Mouse (Mus musculus): ENCODE measurements around the gene Ap2a1. TPM values are rescaled to one million over a fixed set of nuclear protein-coding genes. Genes with fewer than 3 reads are reported as not detected.

Gene Ap2a1
- polyA plus RNA-seq, 1 experiment from 2014 or later, result 85.8 TPM

DNA sequence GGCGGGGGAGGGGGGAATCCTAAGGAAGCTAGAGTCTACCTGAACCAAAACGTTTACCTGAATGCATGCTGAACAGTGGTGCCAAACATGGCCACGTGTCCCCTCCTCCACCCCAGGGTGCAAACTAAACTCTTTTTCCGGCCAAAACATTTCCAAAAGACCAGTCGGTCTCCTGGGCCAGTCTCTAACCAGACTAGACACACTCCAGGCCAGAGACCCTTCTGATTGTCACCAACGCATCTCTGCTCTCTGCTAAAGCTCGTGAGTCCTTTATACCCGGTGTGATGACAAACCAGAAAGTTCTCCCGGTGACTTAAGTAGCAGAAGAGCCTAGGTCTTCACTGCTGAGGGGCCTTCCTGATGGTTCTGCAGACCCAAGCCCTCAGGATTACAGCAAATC, 61.5 kb downstream of the Ap2a1 start:
- Histone ChIP-seq H3K27me3 (no peaks in the 10 kb centered on the region), H3K9ac (peak overlapping the region; percentile 98), H3K4me1 (peaks cover 51% of the 10 kb centered on the region), H3K4me3 (replicated peaks) (peak overlapping the region; percentile 76), H3K9me3 (no peaks in the 10 kb centered on the region), H3K36me3 (replicated peaks) (peaks cover 46% of the 10 kb centered on the region), H3K4me2 (peak overlapping the region; percentile 96), H3K27ac (peak overlapping the region; percentile 100; the same call in 1 of the 2 replicates)
- 61% methylated on average over 9 of the region's 9 CpGs for WGBS
- ATAC-seq (ENCODE audit: low FRiP score), result no peak

GRCm38 (mm10) chr7:44867010-44867702, 62.1 kb downstream of the Ap2a1 start:
- Histone ChIP-seq H3K27ac (0 out of 2 replicates have a peak overlapping the region, but pooled peaks have one; percentile 70), H3K4me1 (peaks cover 49% of the 10 kb centered on the region), H3K36me3 (replicated peaks) (peaks cover 52% of the 10 kb centered on the region), H3K4me3 (replicated peaks) (peak overlapping the region; percentile 76), H3K9me3 (no peaks in the 10 kb centered on the region), H3K9ac (peak overlapping the region; percentile 98), H3K27me3 (no peaks in the 10 kb centered on the region), H3K4me2 (peak overlapping the region; percentile 96)
- no peak for ATAC-seq (ENCODE audit: low FRiP score)
- 83% methylated on average over 19 of the region's 19 CpGs for whole genome bisulfite sequencing

GRCm38 (mm10) chr7:44866276-44867009, 62.9 kb downstream of the Ap2a1 start:
- no peaks in the 10 kb centered on the region for H3K9me3 ChIP-seq
- WGBS, result 68% methylated on average over 15 of the region's 15 CpGs
- no peak for ATAC-seq (ENCODE audit: low FRiP score)
- peaks cover 49% of the 10 kb centered on the region for H3K4me1 ChIP-seq
- H3K9ac ChIP-seq, result peak overlapping the region; percentile 98
- H3K27ac ChIP-seq, result peak overlapping the region; percentile 70
- H3K36me3 ChIP-seq (replicated peaks), result peaks cover 57% of the 10 kb centered on the region
- peak overlapping the region; percentile 76 for H3K4me3 ChIP-seq (replicated peaks)
- H3K4me2 ChIP-seq, result peak overlapping the region; percentile 96
- H3K27me3 ChIP-seq, result no peaks in the 10 kb centered on the region

GRCm38 (mm10) chr7:44864595-44865542, 64.4 kb downstream of the Ap2a1 start:
- Histone ChIP-seq H3K4me1 (peaks cover 51% of the 10 kb centered on the region), H3K27me3 (no peaks in the 10 kb centered on the region), H3K4me2 (no peak overlapping the region), H3K27ac (no peak overlapping the region), H3K9me3 (no peaks in the 10 kb centered on the region), H3K36me3 (replicated peaks) (peaks cover 60% of the 10 kb centered on the region), H3K4me3 (replicated peaks) (no peak overlapping the region; the same call in 1 of the 2 replicates), H3K9ac (no peak overlapping the region)
- WGBS, result 88% methylated on average over 24 of the region's 24 CpGs
- ATAC-seq (ENCODE audit: low FRiP score), result no peak

GRCm38 (mm10) chr7:44863982-44864494, 65.3 kb downstream of the Ap2a1 start:
- Histone ChIP-seq H3K36me3 (replicated peaks) (peaks cover 60% of the 10 kb centered on the region), H3K9ac (no peak overlapping the region), H3K27me3 (no peaks in the 10 kb centered on the region), H3K9me3 (no peaks in the 10 kb centered on the region), H3K27ac (no peak overlapping the region), H3K4me1 (peaks cover 53% of the 10 kb centered on the region), H3K4me2 (no peak overlapping the region), H3K4me3 (replicated peaks) (no peak overlapping the region)
- ATAC-seq (ENCODE audit: low FRiP score), result no peak
- WGBS, result 87% methylated on average over 11 of the region's 11 CpGs

DNA sequence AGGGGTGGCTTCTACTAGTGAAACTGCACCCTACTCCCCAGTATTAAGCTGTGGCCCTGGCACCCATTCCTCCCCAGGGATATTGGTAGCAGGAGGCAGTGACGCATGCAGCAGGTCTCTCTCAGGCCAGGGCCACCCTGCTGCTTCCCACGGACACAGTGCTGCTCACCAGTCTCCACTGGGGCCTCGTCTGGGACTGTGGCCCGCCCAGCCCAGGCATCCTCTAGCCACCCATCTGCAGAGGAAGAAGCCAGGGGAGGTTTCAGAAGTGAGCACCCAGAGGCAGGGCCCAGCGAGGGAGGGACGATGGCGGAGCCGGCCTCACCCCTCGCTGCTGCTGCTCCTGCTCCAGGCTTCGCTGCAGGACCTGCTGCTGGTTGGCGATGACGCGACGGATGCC, 66.1 kb downstream of the Ap2a1 start:
- no peak overlapping the region for H3K4me2 ChIP-seq
- H3K27ac ChIP-seq, result no peak overlapping the region
- no peaks in the 10 kb centered on the region for H3K27me3 ChIP-seq
- peaks cover 55% of the 10 kb centered on the region for H3K4me1 ChIP-seq
- no peaks in the 10 kb centered on the region for H3K9me3 ChIP-seq
- H3K4me3 ChIP-seq (replicated peaks), result no peak overlapping the region
- ATAC-seq (ENCODE audit: low FRiP score), result no peak
- 88% methylated on average over 14 of the region's 14 CpGs for WGBS
- H3K36me3 ChIP-seq (replicated peaks), result peaks cover 60% of the 10 kb centered on the region
- H3K9ac ChIP-seq, result no peak overlapping the region

DNA sequence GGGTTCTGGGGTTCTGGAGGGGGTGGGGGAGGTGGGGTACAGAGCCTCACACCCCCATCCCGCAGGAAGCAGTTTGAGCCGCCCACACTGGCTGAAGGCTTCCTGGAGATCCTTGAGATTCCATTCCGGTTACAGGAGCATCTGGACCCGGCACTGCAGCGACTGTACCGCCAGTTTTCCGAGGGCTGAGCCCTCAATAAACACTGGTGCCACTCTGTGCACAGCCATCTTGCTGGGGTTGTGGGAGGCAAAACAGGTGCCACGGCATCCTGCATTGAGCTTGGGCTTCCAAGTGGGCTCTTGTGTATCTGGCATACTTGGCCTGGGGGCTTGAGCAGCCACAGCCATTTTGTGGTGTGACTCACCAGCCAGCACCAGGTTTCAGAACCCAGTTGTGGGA, 66.9 kb downstream of the Ap2a1 start:
- no peak overlapping the region for H3K4me2 ChIP-seq
- ATAC-seq (ENCODE audit: low FRiP score), result no peak
- no peaks in the 10 kb centered on the region for H3K27me3 ChIP-seq
- H3K9me3 ChIP-seq, result no peaks in the 10 kb centered on the region
- no peak overlapping the region for H3K9ac ChIP-seq
- 88% methylated on average over 8 of the region's 8 CpGs for WGBS
- peaks cover 60% of the 10 kb centered on the region for H3K36me3 ChIP-seq (replicated peaks)
- no peak overlapping the region for H3K4me3 ChIP-seq (replicated peaks)
- no peak overlapping the region for H3K27ac ChIP-seq
- H3K4me1 ChIP-seq, result peaks cover 55% of the 10 kb centered on the region

GRCm38 (mm10) chr7:44861429-44861816, 67.9 kb downstream of the Ap2a1 start:
- ATAC-seq (ENCODE audit: low FRiP score), result no peak
- H3K27me3 ChIP-seq, result no peaks in the 10 kb centered on the region
- H3K4me2 ChIP-seq, result no peak overlapping the region
- no peaks in the 10 kb centered on the region for H3K9me3 ChIP-seq
- 82% methylated on average over 14 of the region's 14 CpGs for WGBS
- H3K36me3 ChIP-seq (replicated peaks), result peaks cover 51% of the 10 kb centered on the region
- no peak overlapping the region for H3K9ac ChIP-seq
- H3K4me1 ChIP-seq, result peaks cover 48% of the 10 kb centered on the region
- peak overlapping the region; percentile 48 for H3K27ac ChIP-seq
- H3K4me3 ChIP-seq (replicated peaks), result no peak overlapping the region

DNA sequence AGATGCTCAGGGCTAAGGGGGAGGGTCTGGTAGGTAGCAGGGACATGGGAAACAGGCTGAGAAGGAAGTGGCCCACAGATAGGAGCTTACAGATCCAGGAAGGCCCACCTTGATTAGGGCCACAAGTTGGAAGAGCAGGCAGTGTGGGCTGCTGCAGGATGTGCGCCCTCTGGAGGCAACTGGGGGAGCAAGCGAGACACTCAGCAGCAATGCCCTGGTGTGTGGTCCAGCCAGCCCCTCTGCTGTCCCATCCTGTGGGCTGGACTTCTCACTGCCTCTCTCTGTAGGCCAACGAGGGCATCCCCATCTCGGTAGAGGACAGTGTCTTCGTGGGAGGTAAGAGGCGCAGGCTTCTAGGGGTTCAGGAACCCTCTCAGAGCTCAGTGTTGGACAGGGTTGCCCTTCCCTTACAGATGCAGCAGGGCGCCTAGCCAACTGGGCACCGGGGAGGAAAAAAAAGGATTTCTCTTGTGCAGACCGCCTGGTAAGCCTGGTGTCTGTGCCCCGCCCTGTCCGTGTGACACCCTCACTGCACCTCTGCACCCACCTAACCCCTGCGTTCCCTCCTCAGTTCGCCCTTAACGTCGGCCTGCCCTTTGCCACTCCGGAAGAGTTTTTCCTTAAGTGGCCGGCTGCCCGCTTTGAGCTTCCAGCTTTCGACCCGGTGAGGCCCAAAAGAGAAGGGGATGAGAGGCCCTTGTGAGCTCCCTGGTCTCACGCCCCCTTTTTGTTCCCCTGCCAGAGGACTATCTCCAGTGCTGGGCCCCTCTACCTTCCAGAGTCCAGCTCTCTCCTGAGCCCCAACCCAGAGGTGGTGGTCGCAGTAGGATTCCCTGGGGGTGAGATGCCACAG, 68.5 kb downstream of the Ap2a1 start:
- H3K27me3 ChIP-seq, result no peaks in the 10 kb centered on the region
- no peak overlapping the region for H3K9ac ChIP-seq
- H3K9me3 ChIP-seq, result no peaks in the 10 kb centered on the region
- peak; percentile 45 for ATAC-seq (ENCODE audit: low FRiP score)
- peaks cover 47% of the 10 kb centered on the region for H3K4me1 ChIP-seq
- peak overlapping the region; percentile 48 for H3K27ac ChIP-seq
- WGBS, result 58% methylated on average over 22 of the region's 22 CpGs
- H3K4me2 ChIP-seq, result no peak overlapping the region
- no peak overlapping the region for H3K4me3 ChIP-seq (replicated peaks)
- peaks cover 46% of the 10 kb centered on the region for H3K36me3 ChIP-seq (replicated peaks)

GRCm38 (mm10) chr7:44859896-44860295, 69.4 kb downstream of the Ap2a1 start:
- Histone ChIP-seq H3K27me3 (no peaks in the 10 kb centered on the region), H3K4me2 (no peak overlapping the region), H3K4me1 (peaks cover 49% of the 10 kb centered on the region), H3K9me3 (no peaks in the 10 kb centered on the region), H3K36me3 (replicated peaks) (peaks cover 38% of the 10 kb centered on the region), H3K4me3 (replicated peaks) (no peak overlapping the region), H3K9ac (no peak overlapping the region), H3K27ac (no peak overlapping the region)
- 91% methylated on average over 11 of the region's 11 CpGs for WGBS
- ATAC-seq (ENCODE audit: low FRiP score), result no peak

DNA sequence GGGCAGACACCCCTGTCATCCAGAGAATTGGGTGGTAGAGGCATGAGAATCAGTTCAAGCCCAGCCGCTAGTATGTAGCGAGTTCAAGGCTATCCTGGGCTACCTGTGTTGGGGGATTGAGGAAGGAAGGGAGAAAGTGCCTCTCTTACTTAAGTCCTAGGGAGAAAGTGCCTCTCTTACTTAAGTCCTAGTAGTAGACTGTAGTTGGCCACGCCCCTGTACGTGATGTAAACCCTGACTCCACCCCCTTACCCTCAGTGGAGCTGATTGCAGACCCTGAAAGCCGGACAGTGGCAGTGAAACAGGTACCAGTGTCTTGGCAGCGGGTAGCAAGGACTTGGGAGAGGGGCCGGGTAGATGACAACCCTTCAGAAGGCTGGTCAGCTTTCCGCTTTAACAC, 71.4 kb downstream of the Ap2a1 start:
- Histone ChIP-seq H3K9ac (peak overlapping the region; percentile 84), H3K4me3 (replicated peaks) (peak overlapping the region; percentile 73), H3K9me3 (no peaks in the 10 kb centered on the region), H3K27ac (no peak overlapping the region), H3K27me3 (no peaks in the 10 kb centered on the region), H3K4me1 (peaks cover 60% of the 10 kb centered on the region), H3K36me3 (replicated peaks) (peaks cover 19% of the 10 kb centered on the region), H3K4me2 (peak overlapping the region; percentile 93)
- no peak for ATAC-seq (ENCODE audit: low FRiP score)
- WGBS, result 26% methylated on average over 8 of the region's 8 CpGs
